Mouse (Mus musculus): Measurements from ENCODE around the gene Kcnmb2.

The Kcnmb2 gene

DNA sequence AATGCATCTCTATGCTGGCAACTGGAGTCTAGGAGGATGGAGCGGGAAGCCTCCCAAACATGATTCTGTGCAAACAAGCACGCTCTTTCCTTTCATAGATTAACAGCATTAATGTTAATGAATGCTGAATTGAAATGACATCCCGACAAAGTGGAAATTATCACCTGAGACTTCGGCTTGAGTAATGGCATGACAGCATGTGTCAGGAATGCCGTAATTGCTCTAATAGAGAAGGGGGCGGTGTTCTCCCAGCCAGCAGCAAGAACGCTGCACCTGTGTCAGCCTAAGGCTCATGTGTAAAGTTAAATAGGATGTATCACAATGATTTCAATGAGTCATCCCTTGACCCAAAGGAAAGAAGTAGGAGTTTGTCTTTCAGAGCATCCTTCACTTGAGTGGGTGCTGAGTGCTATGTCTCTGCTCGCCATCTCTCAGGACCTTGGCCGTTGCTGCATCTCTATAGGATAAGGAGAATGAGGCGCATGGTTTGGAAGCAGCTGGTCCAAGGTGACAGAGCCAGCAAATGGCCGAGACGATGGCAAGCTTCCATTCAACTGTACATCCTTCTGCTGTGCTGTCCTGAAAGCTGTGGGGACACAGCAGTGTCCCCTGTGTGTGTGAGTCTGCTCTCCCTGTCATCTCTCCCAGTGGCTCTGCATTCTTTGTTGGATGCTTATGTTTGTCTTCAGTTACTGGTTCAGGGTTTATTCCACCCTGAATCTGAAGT, 110.1 kb downstream of the Kcnmb2 start:
- in situ Hi-C loops (cut with MboI, MseI) = no loop called here

- in situ Hi-C loops (cut with MboI, MseI) = no loop called here
Observed at GRCm38 (mm10) chr3:32020981-32021380, 118.7 kb downstream of the Kcnmb2 start.

- in situ Hi-C loops (cut with MboI, MseI) = no loop called here
Observed at GRCm38 (mm10) chr3:32029375-32030050, 127.2 kb downstream of the Kcnmb2 start.

GRCm38 (mm10) chr3:32032381-32032780, 130.1 kb downstream of the Kcnmb2 start:
- in situ Hi-C loops (cut with MboI, MseI) = no loop called here

GRCm38 (mm10) chr3:32043814-32044213, 141.5 kb downstream of the Kcnmb2 start:
- in situ Hi-C loops (cut with MboI, MseI) = no loop called here

DNA sequence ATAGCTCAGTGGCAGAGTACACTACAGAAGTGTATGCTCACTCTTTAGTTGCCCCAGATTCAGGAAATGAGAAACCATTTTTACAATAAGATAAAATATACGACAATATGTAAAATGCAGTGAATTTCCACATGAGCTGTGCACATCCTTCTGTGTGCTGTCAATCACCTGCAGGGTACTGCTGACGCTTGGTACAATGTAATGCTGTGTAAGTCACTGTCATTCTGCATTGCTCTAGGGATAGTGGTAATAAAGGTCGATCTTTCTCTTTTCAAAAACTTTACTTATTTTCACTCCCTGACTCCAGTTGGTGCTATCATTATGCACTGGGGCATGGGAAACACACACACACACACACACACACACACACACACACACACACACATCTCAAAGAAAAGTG, 146.5 kb downstream of the Kcnmb2 start:
- in situ Hi-C loops (cut with MboI, MseI) = no loop called here

DNA sequence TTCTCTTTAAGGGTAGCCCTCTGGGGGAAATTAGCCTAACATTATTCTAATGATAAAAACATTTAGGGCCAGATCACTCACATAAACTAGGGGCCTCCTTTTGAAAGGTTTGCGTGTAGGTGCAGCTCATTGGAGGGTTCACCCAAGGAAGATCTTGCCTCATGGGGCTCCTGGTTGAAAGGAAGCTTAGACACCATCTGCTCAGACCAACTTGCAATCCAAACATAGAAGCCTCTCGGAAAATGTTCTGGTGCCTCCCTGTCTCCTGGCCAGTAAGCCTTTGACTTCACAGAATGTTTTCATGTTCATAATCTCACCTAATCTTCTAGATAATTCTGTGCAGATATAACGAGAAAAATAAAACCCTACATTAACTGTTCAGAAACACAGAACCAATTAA, 150.3 kb downstream of the Kcnmb2 start:
- in situ Hi-C loops (cut with MboI, MseI) = no loop called here

- in situ Hi-C loops (cut with MboI, MseI) = no loop called here
Observed at GRCm38 (mm10) chr3:32053610-32054241, 151.4 kb downstream of the Kcnmb2 start.

DNA sequence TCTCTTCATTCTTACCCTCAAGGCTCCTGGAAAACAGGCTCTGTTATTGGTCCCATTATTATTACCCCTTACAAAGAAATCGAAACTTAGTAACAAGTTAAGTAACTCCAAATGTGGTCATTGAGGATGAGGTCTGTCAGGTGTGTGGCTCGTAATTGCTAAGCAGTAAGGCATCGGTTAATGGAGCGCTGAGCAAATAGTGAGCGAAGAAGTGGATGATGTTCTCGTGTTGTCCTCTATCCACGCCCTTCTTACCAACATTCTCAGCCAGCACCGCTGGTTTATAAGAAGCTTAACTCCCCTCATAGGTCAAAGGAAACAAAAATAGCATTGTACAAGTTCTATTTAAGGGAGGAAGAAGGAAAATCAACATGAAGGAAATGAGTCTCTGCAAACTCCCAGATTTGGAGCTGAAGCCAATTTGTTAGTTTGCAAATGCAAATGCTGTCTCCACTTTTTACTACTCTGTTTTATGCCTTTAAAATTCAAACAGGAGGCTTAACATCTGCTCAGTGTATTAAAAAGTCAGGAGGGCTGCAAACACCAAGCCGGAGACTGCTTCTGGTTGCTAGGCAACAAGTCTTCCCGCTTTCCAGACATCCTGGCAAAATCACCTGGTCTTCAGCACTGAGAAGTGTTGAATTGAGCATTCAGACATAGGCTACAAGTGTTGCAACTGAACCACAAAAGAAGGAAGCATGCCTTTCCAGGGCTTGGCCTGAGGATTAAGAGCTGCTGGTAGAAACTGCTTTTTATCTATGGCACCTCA, 157.8 kb downstream of the Kcnmb2 start:
- in situ Hi-C loops (cut with MboI, MseI) = no loop called here

- in situ Hi-C loops (cut with MboI, MseI) = no loop called here
Observed at GRCm38 (mm10) chr3:32062685-32063084, 160.4 kb downstream of the Kcnmb2 start.

DNA sequence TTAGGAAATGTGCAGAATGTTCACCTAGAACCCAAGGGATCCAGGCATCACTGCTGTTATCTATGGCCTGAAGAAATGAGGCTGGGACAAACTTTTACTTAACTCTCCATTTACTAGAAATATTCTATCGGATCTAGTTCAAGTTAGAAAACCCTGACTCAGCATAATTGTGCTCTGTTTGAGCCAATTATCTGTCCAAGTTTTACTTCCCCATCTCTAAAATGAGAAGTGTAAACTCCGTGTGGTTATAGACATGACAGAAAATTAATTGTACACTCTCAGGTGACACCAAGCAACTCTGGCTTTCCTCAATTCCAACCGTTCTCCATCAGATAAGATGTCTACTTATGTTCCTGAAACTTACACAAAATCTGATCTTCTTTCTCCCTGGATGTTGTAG, 161.0 kb downstream of the Kcnmb2 start:
- in situ Hi-C loops (cut with MboI, MseI) = no loop called here

- in situ Hi-C loops (cut with MboI, MseI) = no loop called here
Observed at GRCm38 (mm10) chr3:32067004-32067935, 165.0 kb downstream of the Kcnmb2 start.

DNA sequence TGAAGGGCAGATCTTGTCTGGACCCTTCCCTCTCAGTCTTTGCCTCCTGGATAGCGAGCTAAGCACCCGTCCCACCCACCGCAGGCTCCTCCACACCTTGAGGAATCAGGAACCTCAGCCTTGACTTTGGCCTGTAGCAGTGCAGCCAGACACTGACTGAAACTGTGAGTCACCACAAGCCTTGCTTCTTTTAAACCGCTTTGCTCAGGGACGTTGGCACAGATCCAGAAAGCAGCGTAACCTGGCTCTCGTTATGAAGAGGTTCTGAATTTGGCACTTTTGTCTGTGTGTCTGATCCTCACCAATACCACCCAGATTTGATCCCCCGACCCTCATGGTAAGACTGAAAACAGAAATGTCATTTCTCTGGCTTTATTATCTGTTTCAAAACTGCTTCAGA, 171.6 kb downstream of the Kcnmb2 start:
- in situ Hi-C loops (cut with MboI, MseI) = no loop called here

- in situ Hi-C loops (cut with MboI, MseI) = no loop called here
Observed at GRCm38 (mm10) chr3:32088762-32089161, 186.5 kb downstream of the Kcnmb2 start.

DNA sequence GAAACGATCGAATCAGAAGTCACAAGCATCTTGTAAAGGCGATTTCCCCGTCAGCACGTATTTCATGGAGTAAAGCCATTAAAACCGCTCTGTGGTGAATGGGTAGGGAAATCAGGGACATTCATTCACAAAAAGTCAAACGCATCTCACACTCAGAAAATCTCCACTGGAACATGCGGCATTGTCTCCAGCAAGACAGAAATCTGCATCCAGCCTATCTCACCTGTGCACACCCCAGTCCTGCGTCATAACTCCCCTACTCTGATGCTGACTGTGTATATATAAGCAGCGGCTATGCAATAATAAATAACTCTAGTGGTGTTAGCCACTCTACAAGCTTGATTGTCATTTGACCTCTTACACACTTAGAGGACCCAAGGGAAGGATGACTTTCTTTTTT, 199.1 kb downstream of the Kcnmb2 start:
- in situ Hi-C loops (cut with MboI, MseI) = no loop called here

DNA sequence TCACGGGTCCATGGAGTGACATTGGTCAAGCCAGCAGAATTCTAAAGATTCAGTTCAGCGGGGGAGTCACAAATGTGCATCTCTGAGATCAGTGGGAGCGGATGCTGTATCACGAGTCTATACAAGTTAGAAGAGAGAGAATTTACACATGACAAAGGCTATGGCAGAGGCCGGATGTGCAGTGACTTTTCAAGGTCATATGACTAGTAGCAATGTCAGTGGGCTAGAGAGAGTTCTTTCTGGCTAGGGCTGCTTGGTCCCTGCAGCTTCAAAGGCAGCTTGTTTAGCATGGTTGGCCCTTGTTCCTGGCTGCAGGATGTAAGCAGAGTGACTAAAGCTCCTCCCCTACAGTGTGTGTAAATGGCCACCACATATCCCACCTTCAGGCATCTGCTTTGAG, 217.5 kb downstream of the Kcnmb2 start:
- in situ Hi-C loops (cut with MboI, MseI) = no loop called here

DNA sequence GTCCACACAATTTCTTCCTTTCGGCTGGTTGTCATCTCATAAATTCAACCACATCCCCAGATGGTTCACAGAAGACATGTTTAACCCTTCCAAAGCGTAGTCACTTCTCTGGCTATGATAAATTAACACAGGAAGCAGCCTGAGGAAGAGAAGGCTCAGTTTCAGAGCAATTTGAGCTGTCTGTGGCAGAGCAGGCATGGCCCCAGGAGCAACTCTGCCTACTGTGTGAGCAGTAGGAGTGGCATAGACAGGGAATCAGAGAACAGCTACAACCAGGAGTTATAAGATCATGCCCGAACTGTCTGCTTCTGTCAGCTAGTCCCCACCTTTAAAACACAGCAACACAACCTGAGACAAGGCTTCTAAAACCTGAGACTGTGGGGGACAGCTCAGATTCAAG, 219.4 kb downstream of the Kcnmb2 start:
- in situ Hi-C loops (cut with MboI, MseI) = no loop called here

DNA sequence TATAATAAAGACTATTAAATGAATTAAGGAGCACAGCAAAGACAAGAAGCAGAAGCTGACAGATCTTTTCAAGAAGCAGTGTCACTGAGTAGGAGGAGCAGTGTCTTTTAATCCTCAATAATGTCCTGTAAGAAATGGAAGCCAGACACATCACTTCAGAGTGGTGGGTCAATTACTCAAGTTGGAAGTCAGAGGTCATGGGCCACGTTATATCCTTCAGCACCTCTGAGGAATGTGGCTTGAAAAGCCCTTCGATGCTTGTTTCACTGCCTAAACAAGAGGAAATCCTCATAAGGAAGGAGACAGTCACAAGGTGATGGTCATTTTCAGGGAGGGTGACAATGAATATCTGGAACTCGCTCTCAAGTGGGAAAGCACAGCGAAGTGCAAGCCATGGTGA, 223.1 kb downstream of the Kcnmb2 start:
- in situ Hi-C loops (cut with MboI, MseI) = no loop called here

DNA sequence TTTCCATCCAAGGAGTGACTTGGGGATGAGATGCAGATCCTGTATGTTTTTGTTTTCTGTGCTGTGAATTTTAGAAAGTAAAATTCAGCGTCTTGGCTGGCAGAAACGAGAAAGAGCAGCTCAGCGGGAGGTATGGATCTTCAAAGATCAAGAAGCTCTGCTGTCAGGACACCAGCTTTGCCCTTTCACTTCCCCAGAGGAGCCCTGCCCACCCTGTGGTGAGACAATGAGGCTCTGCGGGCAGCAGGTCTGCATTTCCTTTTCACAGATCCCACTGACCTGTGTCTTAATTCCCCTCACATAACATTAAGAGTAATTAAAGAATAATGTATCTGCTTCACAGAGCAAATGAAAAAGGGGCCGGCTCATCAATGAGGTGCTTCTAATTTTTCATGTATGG, 226.1 kb downstream of the Kcnmb2 start:
- in situ Hi-C loops (cut with MboI, MseI) = no loop called here

- in situ Hi-C loops (cut with MboI, MseI) = no loop called here
Observed at GRCm38 (mm10) chr3:32130696-32131095, 228.4 kb downstream of the Kcnmb2 start.

- in situ Hi-C loops (cut with MboI, MseI) = no loop called here
Observed at GRCm38 (mm10) chr3:32132395-32133004, 230.2 kb downstream of the Kcnmb2 start.
